Mouse (Mus musculus): ENCODE data around the gene Mblac2.

DNA sequence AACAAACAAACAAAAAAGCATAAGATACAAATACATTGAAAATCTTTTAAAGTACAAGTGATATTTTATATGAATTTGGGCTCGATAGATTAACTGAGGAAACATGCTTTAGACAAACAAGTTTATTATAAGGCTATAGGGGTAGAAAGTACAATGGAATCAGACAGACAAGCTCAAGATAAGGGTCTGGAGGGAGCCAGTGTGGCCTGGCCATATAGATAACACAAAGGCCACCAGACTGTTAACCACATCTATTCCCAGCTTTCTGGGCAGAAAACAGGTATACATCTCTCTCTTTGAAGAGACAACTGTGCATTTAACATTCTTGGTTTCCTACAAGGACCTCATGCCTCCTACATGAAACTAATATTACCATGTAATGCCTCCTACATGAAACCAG lies 19.2 kb downstream of the Mblac2 start:
- no peak for TF ChIP-seq POLR2A (IDR thresholded peaks at IDR 0.05; ENCODE audit: insufficient read length, low read depth)
- no peak for TF ChIP-seq MAX (IDR thresholded peaks at IDR 0.05; ENCODE audit: low read depth)
- no peak for TF ChIP-seq MYOG (IDR thresholded peaks at IDR 0.05; ENCODE audit: control insufficient read depth in 1 of 3, insufficient read depth in 1 of 3, insufficient read length in 2 of 3, low read depth in 2 of 3)
- TF ChIP-seq POLR2AphosphoS2 (IDR thresholded peaks at IDR 0.05; ENCODE audit: insufficient read length, low read depth): no peak
- TF ChIP-seq TCF12 (IDR thresholded peaks at IDR 0.05; ENCODE audit: insufficient read depth, poor library complexity, severe bottlenecking): no peak
- TF ChIP-seq USF1 (IDR thresholded peaks at IDR 0.05; ENCODE audit: low read depth): no peak
